Mouse (Mus musculus) intestine, postnatal 0 days (tissue): ENCODE data around the gene Zdhhc5. TPM values are rescaled to one million over a fixed set of nuclear protein-coding genes. Genes with fewer than 3 reads are reported as not detected.

Source experiments
- ATAC-seq: fragments of 200-750 bp; cut with Nextera tagmentation; 2 replicates; pipeline ENCODE4 v1.8.0; 2017; ENCODE audit warnings: mild to moderate bottlenecking, moderate TSS enrichment, moderate library complexity
- H3K27ac ChIP-seq: fragments of 300-500 bp; sonication (generic); 2 replicates; pipeline ENCODE4 v1.5.1; 2014; ENCODE audit warnings: mild to moderate bottlenecking, low read depth, low read length, moderate library complexity
- H3K27me3 ChIP-seq: fragments of 300-500 bp; sonication (generic); replicated peaks from 2 replicates; pipeline ENCODE4 v1.6.1; 2014; ENCODE audit warnings: low read length, mixed read lengths; ENCODE audit not compliant: control insufficient read depth, insufficient read depth
- H3K36me3 ChIP-seq: fragments of 300-500 bp; sonication (generic); 2 replicates; pipeline ENCODE4 v1.6.1; 2014; ENCODE audit warnings: mild to moderate bottlenecking, moderate library complexity; ENCODE audit not compliant: control insufficient read depth, insufficient read depth
- H3K4me1 ChIP-seq: fragments of 300-500 bp; sonication (generic); replicated peaks from 2 replicates; pipeline ENCODE4 v1.6.1; 2014; ENCODE audit warnings: antibody characterized with exemption, low read length, mixed read lengths; ENCODE audit not compliant: control insufficient read depth, insufficient read depth
- H3K4me2 ChIP-seq: fragments of 300-500 bp; sonication (generic); replicated peaks from 2 replicates; pipeline ENCODE4 v1.6.1; 2014; ENCODE audit warnings: low read depth, mild to moderate bottlenecking, moderate library complexity
- H3K4me3 ChIP-seq: fragments of 300-500 bp; sonication (generic); 2 replicates; pipeline ENCODE4 v1.5.1; 2014; ENCODE audit warnings: low read depth, low read length
- H3K9ac ChIP-seq: fragments of 300-500 bp; sonication (generic); 2 replicates; pipeline ENCODE4 v1.6.1; 2014; ENCODE audit warnings: mild to moderate bottlenecking, low read depth, low read length
- H3K9me3 ChIP-seq: fragments of 300-500 bp; sonication (generic); 2 replicates; pipeline ENCODE4 v1.6.1; 2016; ENCODE audit warnings: mixed run types; ENCODE audit not compliant: control insufficient read depth
- CTCF ChIP-seq: sonication (generic); IDR thresholded peaks from 2 replicates; pipeline ENCODE4 v1.5.1; 2016; ENCODE audit warnings: low read depth, mild to moderate bottlenecking, control low read depth, antibody characterized with exemption, moderate library complexity
- WGBS: fragments of 180-500 bp; shearing (Covaris S2); extraction: QIAGEN DNeasy Blood & Tissue Kit; methylation state at CpG from one replicate; pipeline ENCODE4 v1.1.7; 2014; 5-methylcytosine and 5-hydroxymethylcytosine counted together
- polyA plus RNA-seq: library from polyadenylated mRNA; unstranded; fragments of >200 nt; fragmentation: Nextera tagmentation; extraction: Ambion mirVana; gene quantifications from 2 replicates; pipeline ENCODE4 v1.2.1, GENCODE M21; 2015

The Zdhhc5 gene
- polyA plus RNA-seq, 1 experiment from 2014 or later = 27.6 TPM

DNA sequence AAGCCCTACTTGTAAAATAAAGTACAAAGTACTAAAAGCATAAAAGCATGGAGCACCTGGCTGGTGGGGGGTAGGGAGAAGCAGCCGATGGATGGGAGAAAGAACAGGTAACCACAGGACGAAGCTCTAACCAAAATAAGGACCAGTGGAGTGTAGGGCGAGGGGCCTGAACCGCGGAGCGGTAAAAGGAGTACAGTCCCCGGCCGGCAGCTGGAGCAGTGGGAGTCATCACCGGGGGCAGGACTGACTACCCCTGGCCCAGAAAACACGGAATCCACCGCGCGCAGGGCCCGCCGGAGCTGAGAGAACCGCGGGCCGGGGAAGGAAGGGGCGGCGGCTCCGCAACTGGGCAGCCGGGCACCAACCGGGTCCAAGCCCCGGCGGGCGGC is 564 bp downstream of the Zdhhc5 start:
- ATAC-seq = no peak
- H3K36me3 ChIP-seq = peaks cover 14% of the 10 kb centered on the region
- no peaks in the 10 kb centered on the region for H3K27me3 ChIP-seq
- H3K4me2 ChIP-seq = peak overlapping the region; percentile 85
- H3K9me3 ChIP-seq = no peaks in the 10 kb centered on the region
- peak overlapping the region; percentile 93 for H3K9ac ChIP-seq
- 0 out of 2 replicates have a peak, but pooled peaks cover 2% of the 10 kb centered on the region for H3K4me1 ChIP-seq
- peak overlapping the region; percentile 99 for H3K4me3 ChIP-seq
- TF ChIP-seq CTCF = no peak
- peak overlapping the region; percentile 96 for H3K27ac ChIP-seq
- 1% methylated on average over 19 of the region's 26 CpGs for WGBS

DNA sequence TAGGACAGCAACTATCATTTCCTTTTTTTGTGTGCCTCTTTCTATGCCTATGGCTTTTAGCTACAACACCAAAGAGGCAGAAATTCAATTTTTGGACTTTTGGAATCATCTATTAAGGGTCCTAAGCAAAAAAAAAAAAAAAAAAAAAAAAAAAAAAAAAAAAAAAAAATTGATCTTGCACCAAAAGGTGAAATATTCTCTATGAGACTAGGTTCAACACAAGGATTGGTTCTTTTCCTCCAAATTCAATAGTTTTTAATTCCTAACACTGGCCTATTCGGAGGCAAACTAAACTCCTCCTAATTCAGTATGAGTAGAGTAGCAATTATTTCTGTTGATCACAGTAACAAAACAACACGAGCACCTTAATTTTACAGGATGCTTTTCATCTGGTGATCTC is 3.1 kb downstream of the Zdhhc5 start:
- Histone ChIP-seq H3K36me3 (peaks cover 16% of the 10 kb centered on the region), H3K9ac (no peak overlapping the region), H3K27ac (no peak overlapping the region), H3K4me1 (0 out of 2 replicates have a peak, but pooled peaks cover 2% of the 10 kb centered on the region), H3K4me3 (no peak overlapping the region), H3K27me3 (no peaks in the 10 kb centered on the region), H3K9me3 (no peaks in the 10 kb centered on the region), H3K4me2 (no peak overlapping the region)
- WGBS = 88% methylated on average over 2 of the region's 2 CpGs
- ATAC-seq = no peak
- TF ChIP-seq CTCF = no peak

DNA sequence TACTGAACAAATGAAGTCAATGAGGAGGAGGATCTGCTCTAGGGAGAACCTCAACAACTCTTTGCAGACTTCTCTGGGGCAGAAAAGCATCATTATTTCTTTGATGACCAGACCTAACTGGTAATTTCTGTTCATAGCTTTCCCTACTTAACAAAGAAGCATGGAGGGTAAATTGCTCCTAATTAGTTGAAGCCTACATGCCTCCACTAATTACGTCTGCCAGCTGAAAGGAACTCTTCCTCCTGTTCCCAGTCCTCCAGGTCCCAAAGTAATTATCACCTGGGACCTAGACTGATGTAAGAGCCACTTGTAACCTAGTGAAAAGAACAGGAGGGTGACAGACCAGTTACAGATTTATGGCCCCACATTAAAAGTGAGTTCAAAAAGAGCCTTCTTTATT is 7.5 kb downstream of the Zdhhc5 start:
- no peak overlapping the region for H3K4me2 ChIP-seq
- peaks cover 6% of the 10 kb centered on the region; the same call in 1 of the 2 replicates for H3K4me1 ChIP-seq
- no peaks in the 10 kb centered on the region for H3K27me3 ChIP-seq
- ATAC-seq = no peak
- H3K27ac ChIP-seq = no peak overlapping the region
- H3K9ac ChIP-seq = no peak overlapping the region
- H3K36me3 ChIP-seq = peaks cover 33% of the 10 kb centered on the region
- 63% methylated on average over 1 of the region's 1 CpGs for WGBS
- no peak for TF ChIP-seq CTCF
- H3K4me3 ChIP-seq = no peak overlapping the region
- H3K9me3 ChIP-seq = no peaks in the 10 kb centered on the region

DNA sequence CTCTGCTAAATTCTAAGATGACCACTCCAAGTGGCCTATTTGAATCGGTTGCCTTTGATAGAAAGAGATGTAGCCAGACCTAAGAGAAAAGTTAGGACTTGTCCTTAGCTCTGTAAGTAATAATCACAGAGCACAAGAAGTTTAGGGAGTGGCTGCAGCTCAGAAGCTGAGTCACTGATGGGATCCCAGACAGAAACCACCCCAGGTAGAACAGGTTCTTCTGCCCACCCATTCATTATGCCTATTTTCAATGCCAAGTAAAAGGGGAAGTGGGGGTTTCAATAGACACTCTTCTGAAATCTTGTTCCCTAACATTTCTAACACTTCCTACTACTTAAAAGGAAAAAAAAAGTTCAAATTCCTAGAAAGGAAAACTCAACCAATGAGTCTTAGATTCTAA is 9.7 kb downstream of the Zdhhc5 start:
- Histone ChIP-seq H3K27me3 (no peaks in the 10 kb centered on the region), H3K27ac (no peak overlapping the region), H3K4me2 (no peak overlapping the region), H3K36me3 (peaks cover 30% of the 10 kb centered on the region), H3K9me3 (no peaks in the 10 kb centered on the region), H3K4me1 (peaks cover 6% of the 10 kb centered on the region; the same call in 1 of the 2 replicates), H3K4me3 (no peak overlapping the region), H3K9ac (no peak overlapping the region)
- no peak for ATAC-seq
- TF ChIP-seq CTCF = no peak
- 85% methylated on average over 1 of the region's 1 CpGs for WGBS

DNA sequence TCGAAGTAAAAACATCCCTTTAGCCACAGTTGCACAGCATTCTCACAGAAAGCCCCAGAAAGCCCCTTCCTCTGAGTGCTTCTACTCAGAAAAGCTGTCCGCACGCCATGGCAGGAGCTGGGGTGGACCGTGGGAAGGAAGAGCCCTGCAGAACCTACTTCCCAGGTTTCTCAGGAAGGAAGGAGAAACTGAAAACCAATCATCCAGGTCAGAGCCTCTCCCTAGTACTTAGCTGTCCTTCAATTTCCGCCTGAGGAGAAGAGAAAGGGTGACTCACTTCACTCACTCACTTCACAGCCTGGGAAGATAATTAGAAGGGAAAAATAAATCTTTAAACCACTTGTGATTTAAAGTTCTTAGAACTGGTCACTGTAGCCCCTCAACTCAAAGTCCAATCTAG is 10.7 kb downstream of the Zdhhc5 start:
- Histone ChIP-seq H3K4me1 (peaks cover 6% of the 10 kb centered on the region; the same call in 1 of the 2 replicates), H3K9me3 (no peaks in the 10 kb centered on the region), H3K9ac (no peak overlapping the region), H3K4me2 (no peak overlapping the region), H3K4me3 (no peak overlapping the region), H3K27ac (0 out of 2 replicates have a peak overlapping the region, but pooled peaks have one; percentile 28), H3K36me3 (peaks cover 24% of the 10 kb centered on the region), H3K27me3 (no peaks in the 10 kb centered on the region)
- 71% methylated on average over 5 of the region's 5 CpGs for WGBS
- TF ChIP-seq CTCF = no peak
- 0 out of 2 replicates have a peak, but pooled peaks have one; percentile 36 for ATAC-seq

DNA sequence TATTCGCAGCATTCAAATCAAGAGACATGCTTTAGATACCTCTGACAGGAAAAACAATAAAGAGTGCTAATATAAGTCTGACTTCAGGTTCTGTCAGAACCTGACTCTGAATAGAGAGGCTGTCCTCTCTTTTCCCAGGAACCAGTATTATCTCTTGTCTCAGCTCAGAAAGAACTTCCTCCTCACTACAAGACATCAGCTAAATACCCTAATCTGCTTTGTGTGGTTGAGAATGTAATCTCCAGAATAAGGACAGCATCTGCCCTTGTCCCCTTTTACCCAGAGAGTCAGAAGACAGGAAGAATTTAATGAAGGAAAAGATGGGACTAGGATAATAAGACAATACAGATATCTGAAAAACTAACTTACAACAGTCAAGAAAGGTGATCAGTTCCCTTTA is 11.5 kb downstream of the Zdhhc5 start:
- WGBS = 100% methylated on average over 1 of the region's 1 CpGs

More for the DNA sequence above, 11.5 kb downstream of the Zdhhc5 start:
- Histone ChIP-seq H3K36me3 (peaks cover 24% of the 10 kb centered on the region), H3K27me3 (no peaks in the 10 kb centered on the region), H3K4me3 (no peak overlapping the region), H3K4me1 (peaks cover 6% of the 10 kb centered on the region; the same call in 1 of the 2 replicates), H3K9me3 (no peaks in the 10 kb centered on the region), H3K9ac (no peak overlapping the region), H3K4me2 (no peak overlapping the region), H3K27ac (no peak overlapping the region)
- TF ChIP-seq CTCF = no peak
- no peak for ATAC-seq
